Mouse (Mus musculus): ENCODE results near the gene Crisp3.
"Not testable (repeated sequence)": the region's sequence is repeated elsewhere in the genome, so short reads cannot be mapped to it uniquely, and the experiment has no call there.

The Crisp3 gene

GRCm38 (mm10) chr17:40242135-40242534 lies at the start of gene Crisp3:
Gene Crisp3, minus strand, starts transcription at chr17:40242288.
- no peak for DNase-seq (ENCODE audit: low spot score in 2 of 2)

GRCm38 (mm10) chr17:40285435-40285834 lies 43.3 kb upstream of the Crisp3 start:
- DNase-seq (ENCODE audit: low spot score in 2 of 2), result no peak

- DNase-seq (ENCODE audit: low spot score in 2 of 2), result no peak
These were observed 33.4 kb upstream of the Crisp3 start for GRCm38 (mm10) chr17:40275519-40275918.

GRCm38 (mm10) chr17:40274906-40275470 lies 32.9 kb upstream of the Crisp3 start:
- DNase-seq (ENCODE audit: low spot score in 2 of 2), result no peak

- DNase-seq (ENCODE audit: low spot score in 2 of 2), result no peak
These were observed 10.4 kb upstream of the Crisp3 start for GRCm38 (mm10) chr17:40252487-40252886.

- DNase-seq (ENCODE audit: low spot score in 2 of 2), result no peak
These were observed 33.5 kb downstream of the Crisp3 start, which contains the start of gene Pgk2 for GRCm38 (mm10) chr17:40208540-40208939. Gene Pgk2, minus strand, starts transcription at chr17:40208640.

GRCm38 (mm10) chr17:40201803-40202202 lies 40.3 kb downstream of the Crisp3 start:
- DNase-seq (ENCODE audit: low spot score in 2 of 2), result not testable (repeated sequence)

- DNase-seq (ENCODE audit: low spot score in 2 of 2), result not testable (repeated sequence)
These were observed 51.9 kb downstream of the Crisp3 start for GRCm38 (mm10) chr17:40190192-40190591.

All from heart, adult 9 months (tissue).